Mouse (Mus musculus) cortical plate, adult 2 months (tissue): ENCODE data around the gene Grb2.

Source experiments
- CTCF ChIP-seq: fragments of 200-500 bp; IDR thresholded peaks from 2 replicates; pipeline ENCODE4 v1.5.1; 2011; ENCODE audit warnings: mild to moderate bottlenecking, control low read depth, low read length; ENCODE audit not compliant: insufficient read depth; ENCODE audit errors: extremely low read depth
- POLR2A ChIP-seq: fragments of 200-500 bp; IDR thresholded peaks from 2 replicates; pipeline ENCODE4 v1.6.1; 2011; ENCODE audit warnings: mild to moderate bottlenecking, low read length, control low read depth; ENCODE audit not compliant: insufficient read depth; ENCODE audit errors: extremely low read depth

DNA sequence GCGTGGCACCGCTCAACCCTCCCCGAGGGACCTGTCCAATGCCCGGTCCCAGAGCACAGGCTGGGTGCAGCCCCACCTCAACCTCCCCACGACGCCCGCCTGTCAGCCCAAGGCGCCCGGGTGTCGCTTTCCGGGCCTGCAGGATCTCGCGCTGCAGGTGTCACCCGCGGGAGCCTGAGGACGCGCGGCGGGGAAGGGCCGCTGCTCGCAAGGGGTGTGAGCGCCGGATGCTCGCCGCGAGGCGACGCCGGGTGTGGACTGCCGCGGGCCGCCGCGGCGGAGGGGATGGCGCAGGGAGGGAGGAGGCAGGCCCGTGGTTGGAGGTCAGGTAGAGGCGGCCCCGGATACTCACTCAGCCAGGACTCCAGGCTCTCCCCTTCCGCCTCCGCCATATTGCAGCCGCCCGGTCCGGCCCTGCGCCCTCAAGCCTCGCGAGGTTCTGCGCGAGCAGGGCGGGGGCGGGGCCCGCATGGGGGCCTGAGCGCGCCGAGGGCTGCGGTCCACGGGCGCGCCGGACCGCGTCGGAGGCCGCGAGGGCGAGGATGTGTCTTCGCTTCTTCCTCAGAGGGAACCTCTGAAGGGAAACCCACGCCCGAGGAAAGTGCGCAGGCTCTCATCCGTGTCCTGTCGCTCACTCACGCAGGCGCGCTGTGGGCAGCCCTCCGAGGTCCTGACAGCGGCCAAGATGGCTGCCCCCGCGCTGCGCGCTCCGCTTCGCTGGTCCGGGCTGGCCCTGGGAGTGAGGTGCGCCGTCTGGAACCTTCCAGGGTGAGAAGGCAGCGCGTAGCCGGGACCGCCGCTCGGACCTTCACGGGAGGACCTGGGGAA lies 104.7 kb downstream of the Grb2 start, which contains the start of the genes Mrps7 and Gga3:
- no peak for TF ChIP-seq CTCF
- TF ChIP-seq POLR2A, result peak; percentile 54; the same call in 1 of the 2 replicates
